Mouse (Mus musculus) MEL (cell line): ENCODE results near the gene Camta1. TPM values are rescaled to one million over a fixed set of nuclear protein-coding genes. Genes with fewer than 3 reads are reported as not detected.

Experiments used
- DNase-seq: peaks from one replicate; pipeline ENCODE4 v3.0.0; 2011; ENCODE audit warnings: low read depth, low spot score
- H3K27ac ChIP-seq: 2 replicates; pipeline ENCODE4 v1.5.1; 2012; ENCODE audit warnings: low read depth, mild to moderate bottlenecking, control low read depth, low read length, moderate library complexity; ENCODE audit not compliant: control insufficient read depth
- H3K27me3 ChIP-seq, 2 experiments: fragments of 150-350 bp in 1 of 2; sonication (generic) in 1 of 2; 2 replicates each; pipeline ENCODE4 v1.6.1; 2012; ENCODE audit warnings: low read length in 2 of 2, mild to moderate bottlenecking in 2 of 2, improper control_type of control experiment in 1 of 2, moderate library complexity in 1 of 2; ENCODE audit not compliant: insufficient read depth in 2 of 2, control insufficient read depth in 1 of 2
- H3K36me3 ChIP-seq, 2 experiments: 2 replicates each; pipeline ENCODE4 v1.6.1; 2012 to 2014; ENCODE audit warnings: low read length in 2 of 2, improper control_type of control experiment in 1 of 2, inconsistent platforms in 1 of 2, mild to moderate bottlenecking in 1 of 2; ENCODE audit not compliant: insufficient read depth in 2 of 2, control insufficient read depth in 1 of 2
- H3K4me1 ChIP-seq, 2 experiments: fragments of 150-350 bp in 1 of 2; sonication (generic) in 1 of 2; 2 replicates each; pipeline ENCODE4 v1.6.1; 2012; ENCODE audit warnings: low read length in 2 of 2, improper control_type of control experiment in 1 of 2, mild to moderate bottlenecking in 1 of 2; ENCODE audit not compliant: insufficient read depth in 2 of 2, control insufficient read depth in 1 of 2
- H3K4me3 ChIP-seq, 2 experiments: fragments of 150-350 bp in 1 of 2; sonication (generic) in 1 of 2; 2 replicates each; pipeline ENCODE4 v1.5.1; 2012; ENCODE audit warnings: low read depth in 2 of 2, low read length in 2 of 2, mild to moderate bottlenecking in 2 of 2, moderate library complexity in 2 of 2, control low read depth in 1 of 2, improper control_type of control experiment in 1 of 2; ENCODE audit not compliant: control insufficient read depth in 1 of 2, insufficient read depth in 1 of 2
- H3K79me2 ChIP-seq: 2 replicates; pipeline ENCODE4 v1.6.1; 2012; ENCODE audit warnings: mild to moderate bottlenecking, low read length, moderate library complexity; ENCODE audit not compliant: control insufficient read depth, poor library complexity, insufficient read depth
- H3K9ac ChIP-seq: 2 replicates; pipeline ENCODE4 v1.6.1; 2012; ENCODE audit warnings: low read depth, mild to moderate bottlenecking, control low read depth, low read length, moderate library complexity; ENCODE audit not compliant: control insufficient read depth, poor library complexity, severe bottlenecking
- H3K9me3 ChIP-seq: fragments of 150-350 bp; sonication (generic); replicated peaks from 2 replicates; pipeline ENCODE4 v1.6.1; 2012; ENCODE audit warnings: mild to moderate bottlenecking, low read length, improper control_type of control experiment, moderate library complexity; ENCODE audit not compliant: insufficient read depth
- CHD1 ChIP-seq: IDR thresholded peaks from 2 replicates; pipeline ENCODE4 v1.6.1; 2012; ENCODE audit warnings: low read depth, mild to moderate bottlenecking, inconsistent platforms, low read length, improper control_type of control experiment
- CHD2 ChIP-seq: IDR thresholded peaks from 2 replicates; pipeline ENCODE4 v1.6.1; 2011; ENCODE audit warnings: low read length, improper control_type of control experiment
- E2F4 ChIP-seq: IDR thresholded peaks from 2 replicates; pipeline ENCODE4 v1.6.1; 2011; ENCODE audit warnings: low read depth, low read length, improper control_type of control experiment, borderline replicate concordance
- ELF1 ChIP-seq: IDR thresholded peaks from 2 replicates; pipeline ENCODE4 v1.6.1; 2014; ENCODE audit warnings: low read depth, mild to moderate bottlenecking, inconsistent platforms, low read length, improper control_type of control experiment, moderate library complexity
- GABPA ChIP-seq: IDR thresholded peaks from 2 replicates; pipeline ENCODE4 v1.6.1; 2012; ENCODE audit warnings: low read depth, mild to moderate bottlenecking, inconsistent platforms, low read length, improper control_type of control experiment, moderate library complexity
- GATA1 ChIP-seq: IDR thresholded peaks from 2 replicates; pipeline ENCODE4 v1.6.1; 2011; ENCODE audit warnings: low read depth, low read length, improper control_type of control experiment
- JUND ChIP-seq: IDR thresholded peaks from 2 replicates; pipeline ENCODE4 v1.6.1; 2011; ENCODE audit warnings: low read depth, mild to moderate bottlenecking, improper control_type of control experiment, low read length
- MAFK ChIP-seq: IDR thresholded peaks from 2 replicates; pipeline ENCODE4 v1.6.1; 2011; ENCODE audit warnings: low read depth, mild to moderate bottlenecking, low read length, improper control_type of control experiment, borderline replicate concordance
- MXI1 ChIP-seq: IDR thresholded peaks from 2 replicates; pipeline ENCODE4 v1.6.1; 2011; ENCODE audit warnings: mild to moderate bottlenecking, low read depth, low read length, improper control_type of control experiment
- MYB ChIP-seq: IDR thresholded peaks from 2 replicates; pipeline ENCODE4 v1.6.1; 2011; ENCODE audit warnings: mild to moderate bottlenecking, low read depth, low read length, improper control_type of control experiment
- MYC ChIP-seq: IDR thresholded peaks from 2 replicates; pipeline ENCODE4 v1.6.1; 2011; ENCODE audit warnings: low read depth, mild to moderate bottlenecking, low read length, improper control_type of control experiment, moderate library complexity
- NRF1 ChIP-seq: IDR thresholded peaks from 2 replicates; pipeline ENCODE4 v1.6.1; 2014; ENCODE audit warnings: low read depth, mild to moderate bottlenecking, inconsistent platforms, low read length, improper control_type of control experiment, moderate library complexity; ENCODE audit not compliant: poor library complexity, insufficient read depth, severe bottlenecking
- POLR2A ChIP-seq, 2 experiments: IDR thresholded peaks; 2 replicates each; pipeline ENCODE4 v1.6.1; 2011 to 2012; ENCODE audit warnings: low read length in 2 of 2, mild to moderate bottlenecking in 2 of 2, control low read depth in 1 of 2, improper control_type of control experiment in 1 of 2, low read depth in 1 of 2, moderate library complexity in 1 of 2; ENCODE audit not compliant: control insufficient read depth in 1 of 2, insufficient read depth in 1 of 2, poor library complexity in 1 of 2
- TAL1 ChIP-seq: IDR thresholded peaks from 2 replicates; pipeline ENCODE4 v1.6.1; 2012; ENCODE audit warnings: mild to moderate bottlenecking, inconsistent platforms, low read length, moderate library complexity, mixed read lengths
- TBP ChIP-seq: IDR thresholded peaks from 2 replicates; pipeline ENCODE4 v1.8.0; 2011; ENCODE audit warnings: low read depth, low read length, improper control_type of control experiment
- USF1 ChIP-seq: IDR thresholded peaks from 2 replicates; pipeline ENCODE4 v1.6.1; 2014; ENCODE audit warnings: low read depth, mild to moderate bottlenecking, inconsistent platforms, low read length, improper control_type of control experiment, moderate library complexity
- ZC3H11A ChIP-seq: IDR thresholded peaks from 2 replicates; pipeline ENCODE4 v1.6.1; 2012; ENCODE audit warnings: low read depth, mild to moderate bottlenecking, inconsistent platforms, low read length, improper control_type of control experiment
- ZMIZ1 ChIP-seq: IDR thresholded peaks from 2 replicates; pipeline ENCODE4 v1.6.1; 2012; ENCODE audit warnings: low read depth, mild to moderate bottlenecking, inconsistent platforms, low read length, improper control_type of control experiment, moderate library complexity
- polyA plus RNA-seq, 2 experiments: library from polyadenylated mRNA; stranded (reverse) in 1 of 2; unstranded in 1 of 2; fragments of >175 nt in 1 of 2; fragments of >200 nt in 1 of 2; gene quantifications; 2 replicates each; pipeline versions ENCODE4 v1.2.1 to v1.2.4; 2012; ENCODE audit warnings: low replicate concordance in 2 of 2, low read depth in 1 of 2; ENCODE audit not compliant: insufficient read length in 2 of 2, insufficient read depth in 1 of 2, missing spikeins in 1 of 2
- total RNA-seq: library from RNA; depleted of rRNA; stranded (reverse); fragments of 300-350 nt; gene quantifications from 2 replicates; pipeline ENCODE4 v1.2.3, GENCODE M21; 2012

The Camta1 gene
- total and polyA plus RNA-seq, 3 experiments, result 28.2 to 87.5 TPM; not detected in 1

DNA sequence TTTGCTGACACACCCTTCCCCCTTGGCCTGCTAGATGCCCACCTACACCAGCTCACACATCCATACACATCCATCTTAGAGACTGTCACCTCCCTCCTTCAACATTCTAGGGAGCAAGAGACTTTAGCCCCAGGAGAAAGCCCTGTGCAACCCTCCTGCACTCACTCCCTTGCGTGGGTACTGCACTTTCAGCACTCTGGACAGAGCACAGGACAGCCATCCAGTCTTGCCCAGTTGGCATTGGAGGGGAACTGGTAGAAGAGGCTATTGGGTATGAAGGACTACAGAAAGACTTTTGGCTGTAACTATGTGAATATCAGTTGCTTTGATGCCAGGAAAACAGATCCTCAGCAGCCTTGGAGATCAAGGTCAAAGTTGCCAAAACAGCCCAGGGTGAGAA lies 675.9 kb downstream of the Camta1 start:
- TF ChIP-seq TAL1 (no peak), MAFK (no peak), JUND (no peak), ZC3H11A (no peak)
- peak; percentile 3 for DNase-seq
- Histone ChIP-seq H3K9me3 (no peaks in the 10 kb centered on the region), H3K9ac (no peak overlapping the region), H3K79me2 (no peaks in the 10 kb centered on the region), H3K27me3 (no peaks in the 10 kb centered on the region), H3K27ac (no peak overlapping the region), H3K36me3 (no peaks in the 10 kb centered on the region), H3K4me1 (no peaks in the 10 kb centered on the region), H3K4me3 (no peak overlapping the region)

GRCm38 (mm10) chr4:151180394-151180902 lies 681.2 kb downstream of the Camta1 start:
- Histone ChIP-seq H3K9me3 (no peaks in the 10 kb centered on the region), H3K9ac (no peak overlapping the region), H3K27me3 (no peaks in the 10 kb centered on the region), H3K36me3 (no peaks in the 10 kb centered on the region), H3K4me3 (no peak overlapping the region), H3K4me1 (no peaks in the 10 kb centered on the region), H3K27ac (no peak overlapping the region), H3K79me2 (no peaks in the 10 kb centered on the region)
- no peak for DNase-seq
- TF ChIP-seq ZMIZ1, result no peak
- TF ChIP-seq GATA1, result no peak
- TF ChIP-seq CHD1, result no peak
- TF ChIP-seq E2F4, result no peak
- no peak for TF ChIP-seq ELF1
- TF ChIP-seq MYB, result no peak
- no peak for TF ChIP-seq MXI1
- no peak for TF ChIP-seq POLR2A (IDR thresholded peaks at IDR 0.05; ENCODE audit: control insufficient read depth in 1 of 2, insufficient read depth in 1 of 2, low read depth in 1 of 2, low read length in 2 of 2, poor library complexity in 1 of 2)
- no peak for TF ChIP-seq NRF1
- TF ChIP-seq JUND, result no peak
- TF ChIP-seq USF1, result no peak
- TF ChIP-seq TBP, result no peak
- TF ChIP-seq CHD2, result no peak
- TF ChIP-seq MAFK, result no peak
- TF ChIP-seq MYC, result no peak
- TF ChIP-seq GABPA, result no peak
